Mouse (Mus musculus): ENCODE data around the gene Pld6. TPM values are rescaled to one million over a fixed set of nuclear protein-coding genes. Genes with fewer than 3 reads are reported as not detected.

The Pld6 gene
- total RNA-seq (2021), result 1 to 10 TPM in 1 of 2 experiments, under 1 TPM in 1; 0.75 to 1.3 TPM
- long read RNA-seq, experiment 1, result 0 reads
- long read RNA-seq, experiment 2, result 0 reads

GRCm38 (mm10) chr11:59787199-59787781 is at the start of gene Pld6:
Gene Pld6, minus strand, starts transcription at chr11:59787645.
- no peak within 1 kb of the TSS for H3K27ac ChIP-seq
- no peak for TF ChIP-seq CTCF (IDR thresholded peaks at IDR 0.05)
- peak; percentile 46 to 48 for DNase-seq (ENCODE audit: extremely low spot score in 1 of 2, low spot score in 2 of 2)
- intact Hi-C loops (cut with DNase I), result no loop called here
- peak within 1 kb of the TSS; percentile 45 for H3K4me3 ChIP-seq

GRCm38 (mm10) chr11:59821625-59822024 is 34.2 kb upstream of the Pld6 start:
- no peak overlapping the region; the same call in 1 of the 2 replicates for H3K27ac ChIP-seq
- intact Hi-C loops (cut with DNase I), result no loop called here
- H3K4me3 ChIP-seq, result no peak overlapping the region
- DNase-seq (ENCODE audit: extremely low spot score in 1 of 2, low spot score in 2 of 2), result no peak
- no peak for TF ChIP-seq CTCF (IDR thresholded peaks at IDR 0.05)

- intact Hi-C loops (cut with DNase I), result no loop called here
- no peak for TF ChIP-seq CTCF (IDR thresholded peaks at IDR 0.05)
- H3K27ac ChIP-seq, result no peak overlapping the region
- DNase-seq (ENCODE audit: extremely low spot score in 1 of 2, low spot score in 2 of 2), result no peak
- no peak overlapping the region for H3K4me3 ChIP-seq
Measured at GRCm38 (mm10) chr11:59817916-59818315, 30.5 kb upstream of the Pld6 start.

- TF ChIP-seq CTCF (IDR thresholded peaks at IDR 0.05), result peak; percentile 2
- H3K4me3 ChIP-seq, result no peak overlapping the region
- no peak for DNase-seq (ENCODE audit: extremely low spot score in 1 of 2, low spot score in 2 of 2)
- intact Hi-C loops (cut with DNase I), result no loop called here
- H3K27ac ChIP-seq, result no peak overlapping the region
Measured at GRCm38 (mm10) chr11:59815482-59816065, 28.1 kb upstream of the Pld6 start.

GRCm38 (mm10) chr11:59814936-59815335 is 27.5 kb upstream of the Pld6 start:
- intact Hi-C loops (cut with DNase I), result no loop called here
- no peak for TF ChIP-seq CTCF (IDR thresholded peaks at IDR 0.05)
- Histone ChIP-seq H3K4me3 (no peak overlapping the region), H3K27ac (no peak overlapping the region)
- DNase-seq (ENCODE audit: extremely low spot score in 1 of 2, low spot score in 2 of 2), result no peak

GRCm38 (mm10) chr11:59814311-59814710 is 26.9 kb upstream of the Pld6 start:
- no peak overlapping the region for H3K4me3 ChIP-seq
- H3K27ac ChIP-seq, result no peak overlapping the region
- DNase-seq (ENCODE audit: extremely low spot score in 1 of 2, low spot score in 2 of 2), result no peak
- intact Hi-C loops (cut with DNase I), result no loop called here
- no peak for TF ChIP-seq CTCF (IDR thresholded peaks at IDR 0.05)

- intact Hi-C loops (cut with DNase I), result no loop called here
- Histone ChIP-seq H3K27ac (no peak overlapping the region), H3K4me3 (no peak overlapping the region)
- no peak for DNase-seq (ENCODE audit: extremely low spot score in 1 of 2, low spot score in 2 of 2)
- TF ChIP-seq CTCF (IDR thresholded peaks at IDR 0.05), result no peak
Measured at GRCm38 (mm10) chr11:59813276-59813675, 25.8 kb upstream of the Pld6 start.

GRCm38 (mm10) chr11:59811211-59811610 is 23.8 kb upstream of the Pld6 start:
- Histone ChIP-seq H3K27ac (peak overlapping the region; percentile 29; the same call in 1 of the 2 replicates), H3K4me3 (no peak overlapping the region)
- DNase-seq (ENCODE audit: extremely low spot score in 1 of 2, low spot score in 2 of 2), result no peak
- intact Hi-C loops (cut with DNase I), result no loop called here
- no peak for TF ChIP-seq CTCF (IDR thresholded peaks at IDR 0.05)

GRCm38 (mm10) chr11:59810480-59811158 is 23.2 kb upstream of the Pld6 start:
- no peak for DNase-seq (ENCODE audit: extremely low spot score in 1 of 2, low spot score in 2 of 2)
- no peak; the same call in 1 of the 2 replicates for TF ChIP-seq CTCF (IDR thresholded peaks at IDR 0.05)
- intact Hi-C loops (cut with DNase I), result no loop called here
- H3K27ac ChIP-seq, result peak overlapping the region; percentile 100
- peak overlapping the region; percentile 86 for H3K4me3 ChIP-seq

GRCm38 (mm10) chr11:59809670-59810474 is 22.4 kb upstream of the Pld6 start, which contains the start of gene Flcn:
Gene Flcn, minus strand, starts transcription at chr11:59810016.
- H3K4me3 ChIP-seq, result peak within 1 kb of the TSS; percentile 86
- intact Hi-C loops (cut with DNase I), result no loop called here
- peak within 1 kb of the TSS; percentile 100 for H3K27ac ChIP-seq
- peak; percentile 83 to 84 for DNase-seq (ENCODE audit: extremely low spot score in 1 of 2, low spot score in 2 of 2)
- TF ChIP-seq CTCF (IDR thresholded peaks at IDR 0.05), result peak; percentile 35

- Histone ChIP-seq H3K27ac (peak overlapping the region; percentile 100), H3K4me3 (peak overlapping the region; percentile 86)
- no peak for DNase-seq (ENCODE audit: extremely low spot score in 1 of 2, low spot score in 2 of 2)
- no peak for TF ChIP-seq CTCF (IDR thresholded peaks at IDR 0.05)
- intact Hi-C loops (cut with DNase I), result no loop called here
Measured at GRCm38 (mm10) chr11:59809071-59809669, 21.7 kb upstream of the Pld6 start.

All from left cerebral cortex, adult 2 months (tissue).